Mouse (Mus musculus) thymus, adult 2 months (tissue): Measurements from ENCODE around the gene Endou.

ENCODE experiments used
- CTCF ChIP-seq: fragments of 200-500 bp; IDR thresholded peaks from 2 replicates; pipeline ENCODE4 v1.5.1; 2012; ENCODE audit warnings: mild to moderate bottlenecking, control low read depth, low read length, moderate library complexity, borderline replicate concordance; ENCODE audit not compliant: control insufficient read depth, poor library complexity, insufficient read depth; ENCODE audit errors: extremely low read depth
- POLR2A ChIP-seq: fragments of 200-500 bp; IDR thresholded peaks from 2 replicates; pipeline ENCODE4 v1.6.1; 2012; ENCODE audit warnings: mild to moderate bottlenecking, low read length, control low read depth, moderate library complexity; ENCODE audit not compliant: control insufficient read depth, poor library complexity, insufficient read depth; ENCODE audit errors: extremely low read depth

DNA sequence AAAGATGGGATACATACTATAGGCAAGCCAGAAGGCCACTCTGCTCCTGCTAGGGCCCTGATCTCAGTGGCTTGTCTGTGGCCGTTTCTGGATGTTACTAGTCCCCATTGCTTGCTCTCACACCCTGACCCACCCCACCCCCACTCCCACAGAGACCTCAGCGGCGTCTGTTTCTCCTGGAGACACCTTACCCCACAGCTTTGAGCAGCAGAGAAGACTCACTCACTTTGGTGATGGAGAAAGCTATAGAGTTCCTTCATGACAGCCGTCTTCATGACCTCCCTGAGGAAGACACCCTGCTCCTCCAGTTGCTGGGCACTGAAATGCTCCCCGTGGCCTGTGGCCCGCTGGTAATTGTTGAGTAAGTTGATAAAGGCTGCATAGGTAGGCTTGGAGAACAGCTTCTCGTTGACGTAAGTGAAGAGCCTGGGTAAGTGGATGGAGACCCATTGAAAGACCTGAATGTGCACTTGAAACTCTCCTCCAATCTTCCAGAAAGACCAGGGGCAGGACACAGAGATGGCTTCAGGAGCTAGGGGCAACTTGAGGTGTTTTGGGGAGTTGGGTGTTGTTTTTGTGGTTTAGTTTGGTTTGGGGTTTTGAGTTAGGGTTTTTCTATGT is 12.5 kb downstream of the Endou start:
- no peak for TF ChIP-seq CTCF
- TF ChIP-seq POLR2A = no peak
